Comparison of ENCODE assay signal across 9 mouse cellular contexts in the genomic region with DNA sequence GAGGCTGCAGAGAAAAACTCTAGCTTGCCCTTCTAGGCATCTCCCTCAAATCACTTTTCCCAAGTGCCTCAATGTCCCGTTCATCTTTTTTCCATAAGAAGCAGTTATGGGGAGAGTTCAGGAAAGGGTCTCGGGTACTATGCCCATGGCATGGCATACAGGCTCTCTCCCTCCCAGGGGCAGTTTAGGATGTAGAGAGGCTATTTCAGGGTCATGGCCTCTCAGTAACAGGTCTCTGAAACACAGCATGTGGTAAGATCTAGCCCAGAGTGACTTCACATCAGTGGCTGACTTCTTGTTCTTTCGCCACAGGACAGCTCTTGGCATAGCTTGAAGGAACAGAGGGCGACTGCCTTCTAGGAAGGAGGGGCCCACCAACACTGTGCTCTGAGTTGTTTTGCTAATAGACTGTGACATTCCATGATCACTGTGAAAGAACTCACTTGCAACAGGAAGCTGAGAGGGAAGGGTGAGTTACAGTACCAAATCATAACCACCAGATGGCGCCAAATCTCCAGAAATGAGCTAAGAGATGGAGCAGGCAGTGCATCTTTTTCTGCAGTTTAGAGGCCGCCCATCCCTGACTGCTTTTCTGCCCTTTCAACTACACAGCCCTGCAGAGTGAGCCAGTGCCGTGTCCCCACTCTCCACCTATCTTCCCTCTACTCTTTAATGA.
DNase-seq lines count a peak whose midpoint lies in the region; ATAC-seq lines count a peak whose summit lies in the region.
"Had no signal": no experiment of that assay in that cellular context is flagged by ENCODE, and none has a peak within 500 bp of the region (broad histone marks: within the 10 kb centered on the region; RNA-seq: fewer than 3 reads in every experiment).

No protein-coding gene starts in this region.

- H3K9ac ChIP-seq in forebrain, embryonic 13.5 days, result no peak overlapping the region
- no peak overlapping the region for H3K9ac ChIP-seq in lung, embryonic 15.5 days
- H3K9ac ChIP-seq: limb, embryonic 15.5 days had no signal

- no peak overlapping the region for H3K4me2 ChIP-seq in forebrain, embryonic 13.5 days
- H3K4me2 ChIP-seq in lung, embryonic 15.5 days, result no peak overlapping the region
- H3K4me2 ChIP-seq: limb, embryonic 15.5 days had no signal

- intact Hi-C loops in heart, postnatal 36 days (cut with DNase I), result loop anchor here (1.0 to 5.0 kb wide), 5 partner anchors 941 to 1390 kb away; no protein-coding TSS in a partner anchor

- H3K4me1 ChIP-seq in forebrain, embryonic 13.5 days, result peaks cover 4% of the 10 kb centered on the region
- no peaks in the 10 kb centered on the region for H3K4me1 ChIP-seq in lung, embryonic 15.5 days
- H3K4me1 ChIP-seq: limb, embryonic 15.5 days had no signal

- DNase-seq in MEL-GATA-1-ER (ENCODE audit: extremely low read depth, low read depth), result peak; percentile 1
- DNase-seq in heart, postnatal 36 days, result peak; percentile 60 to 72
- peak; percentile 45 for DNase-seq in large intestine, adult 2 months (ENCODE audit: low read depth, low spot score)
- DNase-seq in retina, embryonic 14.5 days (ENCODE audit: low spot score), result peak; percentile 94
- DNase-seq in urinary bladder, postnatal 36 days (ENCODE audit: low spot score in 2 of 2), result peak; percentile 42 to 63

- 23% methylated on average over 7 of the region's 7 CpGs for WGBS in forebrain, embryonic 13.5 days
- WGBS in large intestine, adult 2 months, result 28% methylated on average over 7 of the region's 7 CpGs
- 20% methylated on average over 7 of the region's 7 CpGs for WGBS in lung, embryonic 15.5 days

- peak; percentile 85 for ATAC-seq in cerebellum, adult (ENCODE audit: insufficient number of reproducible peaks, low FRiP score, low TSS enrichment)
- ATAC-seq in forebrain, embryonic 13.5 days, result peak; percentile 85
- ATAC-seq in lung, embryonic 15.5 days (ENCODE audit: borderline replicate concordance, extremely low read depth, low FRiP score, low TSS enrichment), result peak; percentile 78; the same call in 1 of the 2 replicates

- H3K27me3 ChIP-seq in forebrain, embryonic 13.5 days, result peaks cover 4% of the 10 kb centered on the region; the same call in 1 of the 2 replicates
- H3K27me3 ChIP-seq in lung, embryonic 15.5 days, result no peaks in the 10 kb centered on the region
- H3K27me3 ChIP-seq: limb, embryonic 15.5 days had no signal

- H3K27ac ChIP-seq in forebrain, embryonic 13.5 days, result no peak overlapping the region
- H3K27ac ChIP-seq in lung, embryonic 15.5 days, result no peak overlapping the region
- H3K27ac ChIP-seq: limb, embryonic 15.5 days had no signal

- H3K9me3 ChIP-seq in forebrain, embryonic 13.5 days (replicated peaks), result no peaks in the 10 kb centered on the region
- H3K9me3 ChIP-seq in lung, embryonic 15.5 days, result no peaks in the 10 kb centered on the region
- H3K9me3 ChIP-seq: limb, embryonic 15.5 days had no signal

- no peaks in the 10 kb centered on the region for H3K36me3 ChIP-seq in forebrain, embryonic 13.5 days (ENCODE audit: poor library complexity, severe bottlenecking)
- H3K36me3 ChIP-seq in lung, embryonic 15.5 days, result no peaks in the 10 kb centered on the region
- H3K36me3 ChIP-seq: limb, embryonic 15.5 days had no signal

- H3K4me3 ChIP-seq in forebrain, embryonic 13.5 days, result no peak overlapping the region
- H3K4me3 ChIP-seq in lung, embryonic 15.5 days, result no peak overlapping the region
- H3K4me3 ChIP-seq: limb, embryonic 15.5 days had no signal

Comparison
In these comparisons a context has a peak if more than half of its experiments do, and no peak if none do; other contexts are left out.
1. DNase-seq: peak in every context shown above with its lines; median percentile 94 in retina, embryonic 14.5 days; 66 in heart, postnatal 36 days; 52 in urinary bladder, postnatal 36 days; 45 in large intestine, adult 2 months; 1 in MEL-GATA-1-ER.